Mouse (Mus musculus) right cerebral cortex, adult 18-20 months (tissue): Measurements from ENCODE around the gene Taok3.

Experiments used
- DNase-seq: peaks from one replicate; pipeline ENCODE4 v3.0.0; 2022; ENCODE audit warnings: mixed read lengths

Taok3 gene

DNA sequence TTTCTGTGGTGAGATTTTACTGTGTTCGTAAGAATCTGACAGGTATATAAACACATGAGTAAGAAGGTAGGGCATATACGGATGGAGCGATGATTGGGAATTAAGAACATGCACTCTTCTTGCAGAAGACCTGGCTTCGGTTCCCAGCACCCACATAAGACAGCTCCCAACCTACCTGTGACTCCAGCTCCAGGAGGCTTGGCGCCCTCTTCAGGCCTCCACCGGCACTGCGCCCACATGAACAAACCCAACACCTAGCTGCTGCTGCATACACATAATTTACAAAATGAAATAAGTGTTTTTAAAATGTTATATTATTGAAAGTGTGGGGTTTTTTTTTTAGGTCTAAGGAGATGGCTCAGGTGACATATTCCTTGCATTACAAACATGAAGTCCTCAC is 65.7 kb downstream of the Taok3 start:
- no peak for DNase-seq

DNA sequence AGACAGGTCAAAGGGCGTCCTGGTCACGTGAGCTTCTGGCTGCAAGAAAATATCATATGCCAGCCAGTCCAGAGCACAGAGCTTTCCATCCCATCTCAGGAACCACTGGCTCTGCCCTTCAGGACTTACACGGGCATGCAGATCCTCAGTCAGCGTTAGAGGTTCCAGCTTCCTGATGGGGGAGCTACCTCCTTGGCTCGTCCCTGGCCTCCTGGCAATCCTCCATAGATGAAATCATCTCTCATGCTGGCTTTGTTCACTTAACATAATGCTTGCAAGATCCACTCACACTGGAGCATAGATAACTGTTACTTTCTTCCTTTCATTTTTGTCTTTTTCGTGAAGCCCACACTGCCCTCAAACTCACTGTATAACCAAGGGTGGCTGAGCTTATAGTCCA is 72.1 kb downstream of the Taok3 start:
- DNase-seq = no peak

DNA sequence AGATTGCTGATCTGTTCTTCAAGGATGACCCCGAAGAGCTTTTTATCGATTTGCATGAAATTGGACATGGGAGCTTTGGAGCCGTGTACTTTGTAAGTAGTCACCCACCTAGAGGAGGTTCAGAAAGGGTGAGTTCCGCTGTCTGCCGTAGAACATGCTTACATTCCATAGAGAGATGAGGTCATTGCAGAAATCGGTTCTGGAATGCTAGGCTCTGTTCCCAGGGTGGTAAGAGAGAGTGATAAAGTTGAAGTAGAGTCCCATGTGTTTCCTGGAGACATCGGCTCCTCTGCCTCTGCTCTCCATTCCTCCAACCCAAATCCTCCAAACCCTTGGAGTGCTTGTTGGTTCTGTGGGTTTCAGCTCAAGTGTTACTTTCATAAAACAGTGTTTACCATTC is 73.8 kb downstream of the Taok3 start:
- no peak for DNase-seq

DNA sequence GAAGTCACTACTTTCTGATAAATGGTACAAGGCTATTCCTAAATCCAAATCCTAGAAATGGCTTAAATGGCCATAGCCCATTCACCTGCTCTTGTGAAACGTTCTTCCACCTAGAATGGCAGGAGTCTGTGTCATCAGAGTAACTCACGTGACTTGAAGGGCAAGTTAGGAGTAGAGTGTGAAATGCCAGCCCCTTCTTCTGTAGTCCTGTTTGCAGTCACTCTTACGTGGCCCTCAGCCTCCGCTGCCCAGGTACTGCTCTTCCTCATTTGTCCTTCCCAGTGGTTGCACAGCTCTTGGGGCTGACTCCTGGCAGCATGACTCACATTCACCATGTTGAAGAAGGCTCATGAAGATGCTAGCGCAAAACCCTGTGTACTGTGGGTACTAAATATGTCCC is 74.7 kb downstream of the Taok3 start:
- DNase-seq = no peak

DNA sequence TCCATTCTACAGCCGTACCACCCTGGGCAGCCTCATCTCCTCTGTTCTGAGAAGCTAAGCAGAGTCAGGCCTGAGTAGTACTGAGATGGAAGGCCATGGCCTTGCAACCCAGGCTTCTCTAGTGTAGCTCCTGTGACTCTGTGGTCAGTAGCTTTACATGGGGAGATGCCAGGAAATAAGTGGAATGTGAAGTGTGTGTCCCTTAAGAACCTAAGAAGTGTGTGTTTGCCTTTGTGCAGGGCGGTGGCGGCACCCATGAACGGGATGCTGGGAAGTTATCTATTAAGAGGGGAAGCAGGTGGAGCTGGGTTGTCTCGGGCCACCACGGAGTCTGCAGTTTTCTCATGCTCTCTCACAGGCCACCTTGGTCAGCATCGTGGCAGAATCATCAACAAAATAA is 76.6 kb downstream of the Taok3 start:
- DNase-seq = no peak

DNA sequence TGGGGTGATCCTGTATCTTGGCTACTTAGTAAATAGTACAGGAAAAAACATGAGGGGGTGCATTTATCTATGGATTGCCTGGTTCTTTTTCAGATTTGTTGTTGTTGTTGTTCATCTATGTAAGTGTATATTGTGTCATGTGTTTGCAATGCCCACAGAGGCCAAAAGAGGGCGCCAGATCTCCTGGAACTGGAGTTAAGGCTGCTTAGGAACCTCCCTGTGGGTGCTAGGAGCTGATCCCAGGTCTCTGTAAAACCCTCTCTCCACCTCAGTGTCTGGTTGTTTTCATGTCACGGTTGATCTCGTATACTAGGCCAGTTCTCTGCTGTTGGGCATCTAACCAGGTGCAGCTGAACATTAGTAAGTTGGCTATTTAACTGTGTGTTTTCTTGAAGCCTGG is 78.5 kb downstream of the Taok3 start:
- no peak for DNase-seq

DNA sequence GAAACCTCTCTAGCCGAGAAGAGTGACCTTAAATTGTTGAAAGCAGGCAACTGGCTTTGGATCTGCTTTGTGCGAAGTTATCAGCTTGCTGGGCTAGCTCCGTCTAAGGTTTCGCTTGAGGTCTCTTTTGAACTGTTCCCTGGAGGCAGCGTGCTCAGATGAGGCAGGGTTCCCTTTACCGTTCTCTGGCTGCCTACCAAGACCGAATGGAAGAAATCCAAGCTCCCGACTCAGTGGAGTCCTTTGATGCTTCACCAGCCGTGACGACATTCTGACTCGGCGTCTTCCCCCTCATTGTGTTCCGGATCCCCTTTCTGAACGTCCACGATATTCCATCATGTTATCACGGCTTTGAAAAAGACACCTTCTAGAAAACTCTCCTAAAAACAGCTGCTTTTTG is 87.4 kb downstream of the Taok3 start:
- peak; percentile 12 for DNase-seq

DNA sequence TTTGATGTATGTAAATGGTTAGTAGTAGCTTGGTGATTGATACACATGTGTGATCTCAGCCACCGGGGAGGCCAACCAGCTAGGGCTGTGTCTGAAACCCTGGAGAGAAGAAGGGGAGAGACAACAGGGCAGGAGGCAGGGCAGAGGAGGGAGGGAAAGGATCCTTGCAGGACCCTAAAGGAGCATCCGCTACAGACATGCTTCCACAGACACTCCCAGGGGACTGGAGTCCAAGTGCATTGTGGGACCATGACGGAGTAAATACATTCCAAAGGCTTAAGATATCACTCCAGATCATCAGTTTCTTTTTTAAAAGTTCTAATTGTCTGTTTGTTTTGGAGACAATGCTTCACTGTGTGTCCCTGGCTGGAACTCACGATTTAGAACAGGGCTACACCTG is 94.1 kb downstream of the Taok3 start:
- no peak for DNase-seq

DNA sequence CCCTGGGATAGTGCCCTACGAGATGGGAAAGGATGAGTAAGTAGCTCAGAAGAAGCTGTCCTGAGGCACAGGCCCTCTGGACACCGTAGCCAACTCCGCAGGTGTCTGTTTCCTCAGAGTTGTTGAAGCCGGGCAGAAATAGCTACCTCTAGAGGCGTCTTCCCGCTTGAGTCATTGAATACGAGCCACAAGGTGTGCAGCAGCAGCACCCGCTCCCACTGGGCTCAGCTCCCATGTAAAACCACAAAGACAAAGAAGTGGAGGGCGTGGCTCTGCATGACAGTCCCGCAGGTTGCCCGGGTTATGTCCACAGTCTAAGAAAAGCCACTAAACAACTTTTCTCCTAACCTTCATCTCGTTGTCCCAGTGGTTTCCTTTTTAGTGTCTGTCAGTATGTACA is 111.1 kb downstream of the Taok3 start:
- no peak for DNase-seq

DNA sequence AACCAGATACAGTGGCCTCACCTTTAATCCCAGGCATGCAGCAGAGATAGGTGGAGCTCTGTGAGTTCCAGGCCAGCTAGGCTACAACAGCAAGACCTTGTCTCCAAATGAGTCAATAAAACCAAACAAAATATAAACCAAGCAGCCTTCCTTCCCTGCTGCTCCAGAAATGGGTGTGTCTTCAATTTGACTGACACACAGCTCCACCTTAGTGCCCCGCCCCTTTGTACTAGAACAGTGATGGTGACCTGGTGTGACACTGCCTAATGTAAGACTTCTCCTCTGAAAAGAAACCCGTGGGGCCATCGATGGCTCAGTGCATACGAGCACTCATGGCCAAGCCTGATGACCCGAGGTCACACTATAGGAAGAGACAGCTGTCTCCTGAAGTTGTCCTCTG is 116.6 kb downstream of the Taok3 start:
- no peak for DNase-seq

DNA sequence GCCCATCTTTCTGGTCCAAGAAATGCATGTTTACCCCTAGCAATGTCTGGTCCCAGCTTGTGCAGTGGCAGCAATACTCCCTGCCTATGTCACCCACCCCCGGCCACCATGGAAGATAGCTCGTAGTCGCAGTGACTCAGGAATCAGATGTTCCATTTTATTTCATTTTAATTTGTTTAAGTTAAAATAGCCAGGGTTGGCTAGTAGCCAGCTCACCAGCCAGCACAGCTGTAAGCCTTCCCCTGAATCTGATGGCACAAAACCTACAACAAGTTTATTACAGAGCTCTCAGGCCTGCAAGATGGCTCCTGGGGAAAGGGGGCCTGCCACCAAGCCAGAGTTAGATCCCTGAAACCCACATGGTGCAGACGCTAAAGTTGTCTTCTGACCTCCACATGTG is 119.2 kb downstream of the Taok3 start:
- DNase-seq = peak; percentile 18

DNA sequence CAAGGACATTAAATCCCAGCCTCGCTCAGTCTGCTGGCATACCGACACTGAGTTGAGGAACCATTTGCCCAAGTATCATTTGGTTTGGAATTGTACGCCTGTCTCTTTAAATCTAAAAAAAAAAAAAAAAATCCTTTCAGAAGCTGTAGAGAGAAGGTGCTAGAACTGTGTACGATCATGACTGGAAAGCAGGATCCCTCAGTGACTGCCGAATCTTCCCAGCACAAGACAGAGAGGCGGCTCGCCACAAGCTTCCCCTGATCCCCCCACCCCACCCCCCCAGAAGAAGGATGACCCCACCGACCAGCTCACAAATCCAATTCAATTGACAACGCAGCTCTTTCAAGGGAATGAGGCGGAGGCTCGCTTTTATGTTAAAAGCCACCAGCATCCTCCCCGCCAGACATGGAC is 120.4 kb downstream of the Taok3 start:
- peak; percentile 31 for DNase-seq

DNA sequence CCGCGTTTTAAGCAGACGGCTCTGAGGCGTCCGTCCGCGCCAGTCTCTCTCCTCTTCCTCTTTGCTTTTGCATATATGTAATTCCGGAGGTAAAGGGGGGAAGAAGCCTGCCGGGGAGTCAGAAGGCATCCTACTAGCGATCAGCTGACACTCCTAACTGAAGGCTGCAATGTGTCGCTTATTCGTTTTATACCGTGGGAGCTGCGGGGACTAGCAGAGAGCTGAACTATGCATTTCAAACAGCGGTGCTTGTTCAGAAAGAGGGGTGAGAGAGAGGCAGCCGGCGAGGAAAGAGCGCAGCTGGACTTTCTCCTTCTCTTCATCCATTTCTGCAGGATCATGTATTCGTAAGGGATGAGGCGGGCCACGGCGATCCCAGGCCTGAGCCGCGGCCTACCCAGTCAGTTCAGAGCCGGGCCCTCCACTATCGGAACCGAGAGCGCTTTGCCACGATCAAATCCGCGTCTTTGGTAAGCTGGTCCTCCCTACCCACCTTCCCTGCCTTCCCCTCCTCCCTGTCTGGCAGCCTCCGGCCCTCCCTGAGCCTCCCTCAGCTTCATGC is 120.9 kb downstream of the Taok3 start:
- DNase-seq = peak; percentile 62

DNA sequence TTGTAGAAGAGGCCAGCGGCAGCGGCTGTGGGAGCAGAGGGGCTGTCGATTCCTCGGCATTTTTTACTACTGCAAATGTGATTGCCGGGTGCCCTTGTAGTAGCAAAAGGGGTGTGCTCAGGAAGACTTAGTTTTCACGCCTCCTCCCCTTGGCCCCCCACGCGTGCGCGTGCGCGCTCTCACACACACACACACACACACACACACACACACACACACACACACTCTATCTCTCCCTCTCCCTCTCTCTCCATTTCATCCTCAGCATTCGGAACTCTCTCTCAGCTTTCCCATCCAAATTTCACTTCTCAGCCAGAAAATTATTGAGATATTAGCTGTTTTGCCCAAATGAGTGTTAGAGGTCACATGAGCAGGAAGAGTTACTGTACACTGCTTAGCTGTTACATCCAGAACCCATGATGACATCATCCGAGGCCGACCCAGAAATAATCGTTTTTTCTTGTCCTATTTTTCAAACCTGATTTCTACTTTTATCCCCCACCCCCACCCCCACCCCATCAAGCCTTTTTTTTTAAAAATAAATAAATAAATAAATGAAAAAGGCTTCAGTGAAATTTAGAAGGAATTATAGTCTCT is 122.1 kb downstream of the Taok3 start:
- peak; percentile 54 for DNase-seq

DNA sequence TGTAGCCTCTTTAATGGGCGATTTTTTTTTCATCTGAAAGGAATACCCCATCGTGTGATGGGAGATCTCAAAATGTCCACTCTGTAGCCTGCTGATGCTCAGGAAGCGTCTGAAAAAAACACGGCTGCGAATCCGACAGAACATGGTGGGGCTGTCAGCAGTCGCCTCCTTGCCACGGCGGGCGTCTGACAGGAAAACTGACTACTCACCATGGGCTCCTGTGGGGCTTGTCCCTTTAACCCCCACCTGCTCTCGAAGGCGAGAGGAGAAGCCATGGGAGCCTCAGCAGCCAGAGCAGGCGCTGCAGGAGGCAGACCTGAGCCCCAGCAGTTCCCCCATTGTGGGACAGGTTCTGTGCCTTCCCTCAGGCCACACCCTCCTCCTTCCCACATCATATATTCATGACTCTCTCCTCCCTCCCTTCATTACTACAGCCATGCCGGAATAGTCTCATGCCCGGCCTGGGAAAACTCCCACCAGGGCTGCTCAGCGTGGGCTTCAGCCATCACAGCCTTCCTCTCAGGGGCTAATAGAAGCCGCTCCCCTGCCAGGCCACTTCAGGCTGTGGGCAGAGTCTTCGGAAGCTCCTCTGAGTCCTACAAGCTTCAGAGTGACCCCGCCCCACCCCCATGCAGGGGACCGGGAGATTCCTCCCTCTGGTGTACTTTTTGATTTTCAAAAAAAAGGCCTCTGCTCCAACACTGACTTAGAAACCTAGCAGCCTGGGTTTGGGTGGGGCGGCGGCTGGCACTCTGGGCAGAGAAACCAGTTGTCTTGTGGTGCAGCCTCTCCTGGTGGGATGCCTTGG is 122.9 kb downstream of the Taok3 start:
- peak; percentile 45 for DNase-seq

DNA sequence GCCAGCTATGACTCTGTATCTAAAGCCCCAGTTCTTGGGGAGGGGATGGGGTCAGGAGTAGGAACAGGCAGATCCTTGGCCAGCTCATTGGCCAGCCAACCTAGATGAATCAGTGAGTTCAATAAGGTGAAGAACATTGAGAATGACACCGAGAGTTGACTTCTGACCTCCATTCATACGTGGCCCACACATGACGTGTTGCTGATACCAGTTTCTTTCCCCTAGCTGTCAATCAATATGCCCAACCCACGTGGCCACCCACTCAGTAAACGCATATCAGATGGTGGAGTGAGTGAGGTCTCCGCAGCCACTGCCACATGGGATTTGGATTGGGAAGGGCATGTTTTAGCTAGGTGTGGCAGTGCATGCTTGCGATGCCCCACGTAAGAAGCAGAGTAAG is 125.2 kb downstream of the Taok3 start:
- DNase-seq = no peak

DNA sequence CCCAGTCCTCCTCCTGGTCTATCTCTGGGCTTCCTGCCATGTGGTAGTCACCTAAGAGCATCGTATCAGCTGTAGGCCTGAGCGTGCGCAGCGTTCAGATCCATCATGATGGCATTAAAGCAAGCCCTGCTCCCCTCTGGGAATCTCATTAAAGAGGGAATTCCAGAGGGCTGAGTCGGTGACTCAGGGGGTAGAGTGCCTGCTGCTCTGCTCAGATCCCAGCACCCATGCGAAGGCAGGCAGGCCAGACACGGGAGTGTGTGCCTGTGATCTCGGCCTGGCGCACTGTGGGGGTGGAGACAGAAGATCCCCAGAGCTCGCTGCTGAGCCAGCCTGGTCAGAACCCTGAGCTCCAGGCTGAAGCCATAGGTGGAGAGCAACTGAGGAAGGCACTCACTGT is 128.4 kb downstream of the Taok3 start:
- DNase-seq = peak; percentile 45

DNA sequence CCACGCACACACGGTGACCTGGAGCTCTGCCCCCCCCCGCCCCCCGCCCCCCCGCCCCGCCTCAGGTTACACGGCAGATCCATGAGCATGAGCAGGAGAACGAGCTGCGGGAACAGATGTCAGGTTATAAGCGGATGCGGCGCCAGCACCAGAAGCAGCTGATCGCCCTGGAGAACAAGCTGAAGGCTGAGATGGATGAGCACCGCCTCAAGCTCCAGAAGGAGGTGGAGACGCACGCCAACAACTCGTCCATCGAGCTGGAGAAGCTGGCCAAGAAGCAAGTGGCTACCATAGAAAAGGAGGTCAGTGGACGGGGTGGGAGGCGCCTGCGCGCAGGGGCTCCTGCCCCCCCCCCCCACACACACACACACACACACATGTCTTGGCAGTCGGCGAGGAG is 130.9 kb downstream of the Taok3 start:
- DNase-seq = peak; percentile 51

DNA sequence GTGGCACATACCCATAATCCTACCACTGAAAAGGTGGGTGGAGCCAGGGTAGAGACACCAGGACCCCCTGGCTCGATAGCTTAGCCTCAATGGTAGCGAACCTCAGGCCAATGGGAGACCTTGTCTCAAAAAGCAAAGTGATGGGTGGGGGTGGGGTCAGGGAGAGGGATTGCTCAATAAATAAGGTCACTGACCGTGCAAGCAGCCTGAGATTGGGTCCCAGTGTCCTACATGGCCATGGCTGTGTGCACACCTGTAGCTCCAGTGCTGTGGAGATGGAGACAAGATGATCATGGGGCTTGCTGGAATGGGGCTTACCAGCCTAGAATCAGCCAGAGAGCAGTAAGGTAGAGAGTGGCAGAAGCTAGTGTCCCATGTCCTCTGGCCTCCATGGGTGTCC is 131.8 kb downstream of the Taok3 start:
- DNase-seq = no peak

DNA sequence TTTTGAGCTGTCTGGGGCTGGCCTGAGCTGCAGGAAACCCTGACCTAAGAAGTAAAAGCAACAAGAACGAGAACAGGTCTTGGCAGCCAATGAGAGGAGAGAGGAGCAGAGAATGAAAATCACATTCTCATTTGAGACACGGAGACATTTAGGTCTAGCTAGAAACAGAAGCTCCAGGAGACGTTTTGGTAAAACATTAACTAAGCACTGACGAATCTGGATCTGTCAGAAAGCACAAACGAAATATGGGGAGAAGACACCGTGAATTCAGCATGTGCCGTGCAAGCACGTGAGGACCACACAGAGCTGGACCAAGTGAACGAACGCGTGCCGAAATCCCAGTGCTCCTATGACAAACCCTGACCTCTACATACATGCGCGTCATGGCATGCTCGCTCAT is 138.3 kb downstream of the Taok3 start:
- DNase-seq = no peak

DNA sequence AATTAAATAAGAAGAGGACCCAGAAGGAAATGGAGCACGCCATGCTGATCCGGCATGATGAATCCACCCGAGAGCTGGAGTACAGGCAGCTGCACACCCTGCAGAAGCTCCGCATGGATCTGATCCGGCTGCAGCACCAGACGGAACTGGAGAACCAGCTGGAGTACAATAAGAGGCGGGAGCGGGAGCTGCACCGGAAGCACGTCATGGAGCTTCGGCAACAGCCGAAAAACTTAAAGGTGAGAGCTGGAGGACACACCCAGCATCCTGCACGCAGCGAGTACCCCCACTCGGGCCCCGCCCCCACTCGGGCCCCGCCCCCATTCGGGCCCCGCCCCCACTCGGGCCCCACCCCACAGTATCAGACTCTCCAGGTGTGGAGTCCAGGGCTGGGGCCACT is 143.6 kb downstream of the Taok3 start:
- DNase-seq = no peak

DNA sequence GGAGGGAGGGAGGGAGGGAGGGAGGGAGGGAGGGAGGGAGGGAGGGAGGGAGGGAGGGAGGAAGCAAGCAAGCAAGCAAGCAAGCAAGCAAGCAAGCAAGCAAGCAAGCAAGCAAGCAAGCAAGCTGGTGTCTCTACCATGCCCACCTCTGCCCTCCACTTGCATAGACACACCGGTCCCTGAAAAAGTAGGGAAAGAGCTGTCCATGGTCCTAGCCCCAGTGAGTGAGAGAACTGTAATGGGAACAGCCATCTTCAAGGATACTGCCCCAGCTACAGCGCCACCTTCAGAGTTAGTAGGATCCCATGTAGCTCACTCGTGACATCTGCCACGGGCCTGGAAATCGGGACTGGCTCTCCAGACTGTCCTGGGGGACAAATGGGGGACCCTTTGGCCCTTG is 144.8 kb downstream of the Taok3 start:
- DNase-seq = no peak

DNA sequence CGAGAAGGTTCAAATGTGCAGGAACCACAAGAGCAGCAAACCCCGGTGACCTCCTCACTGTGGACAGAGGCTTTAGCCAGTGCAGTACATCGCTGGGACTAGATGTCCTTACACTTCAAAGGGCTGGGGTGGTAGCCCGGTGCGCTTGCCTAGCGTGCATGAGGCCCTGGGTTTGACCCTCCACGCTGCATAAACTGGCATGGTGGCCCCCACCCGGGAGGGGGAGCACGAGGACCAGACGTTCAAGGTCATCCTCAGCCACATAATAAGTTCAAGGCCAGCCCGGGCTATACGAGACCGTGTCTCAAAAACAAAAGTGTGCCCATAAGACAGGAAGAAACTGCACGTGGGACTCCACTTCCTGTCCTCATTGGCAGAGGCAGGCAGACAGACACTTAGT is 148.0 kb downstream of the Taok3 start:
- DNase-seq = no peak

DNA sequence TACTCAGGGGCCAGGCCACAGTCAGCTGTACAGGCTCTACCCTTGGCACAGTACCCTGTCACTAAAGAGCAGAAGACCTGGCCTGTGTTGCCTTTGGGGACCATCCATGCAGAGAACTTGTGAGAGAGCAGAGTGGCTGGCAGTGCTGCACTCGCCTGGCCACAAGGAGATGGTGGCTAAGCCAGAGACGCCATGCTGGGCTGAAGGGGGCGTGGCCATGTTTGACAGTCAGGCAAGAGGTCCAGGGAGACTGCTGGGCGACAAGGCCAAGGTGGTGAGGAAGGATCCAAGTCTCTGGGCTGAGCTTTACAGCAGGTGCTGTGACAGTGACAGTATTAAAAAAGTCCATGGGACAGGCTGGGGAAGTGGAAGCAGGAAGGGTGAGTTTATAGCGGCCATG is 148.8 kb downstream of the Taok3 start:
- DNase-seq = no peak

DNA sequence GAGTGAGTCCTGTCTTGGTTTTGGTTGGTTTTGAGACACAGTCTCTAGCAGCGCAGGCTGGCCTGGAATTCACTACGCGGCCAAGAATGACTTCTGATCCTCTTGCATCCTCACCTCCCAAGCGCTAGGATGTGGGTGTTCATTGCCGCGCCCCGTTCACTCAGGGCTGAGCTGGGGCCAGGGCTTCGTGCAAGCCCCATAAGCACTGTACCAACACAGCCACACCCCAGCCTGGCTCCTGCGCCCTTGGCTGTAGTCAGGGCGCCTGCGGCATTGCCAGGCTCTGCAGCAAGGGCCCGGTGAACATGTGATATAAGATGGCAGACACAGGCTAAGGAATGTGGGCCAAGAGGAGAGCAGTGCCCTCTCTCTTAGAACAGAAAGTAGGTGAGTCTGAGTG is 149.5 kb downstream of the Taok3 start:
- no peak for DNase-seq
